Mouse (Mus musculus): ENCODE measurements around the gene Twf1. TPM values are rescaled to one million over a fixed set of nuclear protein-coding genes. Genes with fewer than 3 reads are reported as not detected.

Gene Twf1
- total and polyA plus RNA-seq, 2 experiments from 2014 or later: 50.0 to 74.9 TPM

DNA sequence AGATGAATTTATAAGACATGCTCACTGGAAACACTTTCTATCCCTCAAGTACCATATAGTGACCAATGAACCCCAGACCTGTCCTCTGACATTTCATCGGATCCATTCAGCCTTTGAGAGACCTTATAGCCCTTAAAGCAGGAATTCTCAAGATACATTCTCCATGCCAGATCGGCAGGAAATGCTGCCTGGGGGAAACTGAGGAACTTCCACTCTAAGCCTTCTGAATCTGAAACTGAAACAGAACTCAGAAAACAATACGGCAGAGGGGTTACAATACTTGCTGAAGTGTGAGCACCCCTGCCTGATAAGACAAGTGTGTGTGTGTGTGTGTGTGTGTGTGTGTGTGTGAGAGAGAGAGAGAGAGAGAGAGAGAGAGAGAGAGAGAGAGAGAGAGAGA lies 50.4 kb downstream of the Twf1 start:
- Histone ChIP-seq H3K9me3 (ENCODE audit: low read length) (no peaks in the 10 kb centered on the region), H3K4me2 (ENCODE audit: low read depth) (no peak overlapping the region)
- WGBS: 90% methylated on average over 3 of the region's 3 CpGs

DNA sequence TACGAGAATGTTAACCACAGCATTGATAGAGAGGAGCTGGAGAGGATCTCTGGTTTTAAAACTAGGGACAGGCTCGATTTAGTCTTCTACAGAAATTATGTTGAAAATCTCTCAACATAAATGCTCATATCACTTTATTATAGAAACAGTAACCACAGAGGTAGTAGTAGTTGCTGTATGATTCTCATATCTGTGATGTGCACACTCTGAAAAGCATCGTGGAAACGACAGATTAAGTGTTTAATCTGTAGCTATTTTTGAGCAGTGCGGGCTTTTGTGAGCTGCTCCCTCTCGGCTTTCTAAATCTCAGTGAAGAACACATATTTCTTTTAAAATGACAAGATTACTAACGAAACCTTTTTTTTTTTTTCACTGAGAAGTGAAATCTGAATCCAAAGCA lies 54.2 kb downstream of the Twf1 start:
- no peak for DNase-seq
- Histone ChIP-seq H3K9ac (no peak overlapping the region), H3K27ac (ENCODE audit: low read depth, low read length) (no peak overlapping the region), H3K4me1 (ENCODE audit: insufficient read depth) (no peaks in the 10 kb centered on the region), H3K4me3 (ENCODE audit: low read depth, low read length) (no peak overlapping the region), H3K4me2 (ENCODE audit: low read depth) (no peak overlapping the region), H3K9me3 (ENCODE audit: low read length) (no peaks in the 10 kb centered on the region), H3K27me3 (ENCODE audit: insufficient read depth, low read length) (no peaks in the 10 kb centered on the region), H3K36me3 (ENCODE audit: insufficient read depth) (no peaks in the 10 kb centered on the region; the same call in 1 of the 2 replicates)
- TF ChIP-seq CTCF (IDR thresholded peaks at IDR 0.05; ENCODE audit: low read depth): no peak
- ATAC-seq: no peak
- 92% methylated on average over 7 of the region's 7 CpGs for WGBS

More for the DNA sequence above, 50.4 kb downstream of the Twf1 start:
- H3K36me3 ChIP-seq (ENCODE audit: insufficient read depth): no peaks in the 10 kb centered on the region
- no peak overlapping the region for H3K4me3 ChIP-seq (ENCODE audit: low read depth, low read length)
- no peaks in the 10 kb centered on the region for H3K4me1 ChIP-seq (ENCODE audit: insufficient read depth)
- no peak for TF ChIP-seq CTCF (IDR thresholded peaks at IDR 0.05; ENCODE audit: low read depth)
- ATAC-seq: no peak
- no peak overlapping the region for H3K9ac ChIP-seq
- no peak for DNase-seq
- H3K27ac ChIP-seq (ENCODE audit: low read depth, low read length): no peak overlapping the region
- H3K27me3 ChIP-seq (ENCODE audit: insufficient read depth, low read length): no peaks in the 10 kb centered on the region

GRCm38 (mm10) chr15:94532956-94533355 lies 56.7 kb downstream of the Twf1 start:
- WGBS: 69% methylated on average over 6 of the region's 6 CpGs
- Histone ChIP-seq H3K9me3 (ENCODE audit: low read length) (no peaks in the 10 kb centered on the region), H3K9ac (no peak overlapping the region), H3K4me2 (ENCODE audit: low read depth) (no peak overlapping the region), H3K36me3 (ENCODE audit: insufficient read depth) (no peaks in the 10 kb centered on the region; the same call in 1 of the 2 replicates), H3K27me3 (ENCODE audit: insufficient read depth, low read length) (no peaks in the 10 kb centered on the region), H3K27ac (ENCODE audit: low read depth, low read length) (no peak overlapping the region), H3K4me3 (ENCODE audit: low read depth, low read length) (no peak overlapping the region), H3K4me1 (ENCODE audit: insufficient read depth) (no peaks in the 10 kb centered on the region)
- TF ChIP-seq CTCF (IDR thresholded peaks at IDR 0.05; ENCODE audit: low read depth): no peak
- ATAC-seq (no peak), DNase-seq (no peak)

DNA sequence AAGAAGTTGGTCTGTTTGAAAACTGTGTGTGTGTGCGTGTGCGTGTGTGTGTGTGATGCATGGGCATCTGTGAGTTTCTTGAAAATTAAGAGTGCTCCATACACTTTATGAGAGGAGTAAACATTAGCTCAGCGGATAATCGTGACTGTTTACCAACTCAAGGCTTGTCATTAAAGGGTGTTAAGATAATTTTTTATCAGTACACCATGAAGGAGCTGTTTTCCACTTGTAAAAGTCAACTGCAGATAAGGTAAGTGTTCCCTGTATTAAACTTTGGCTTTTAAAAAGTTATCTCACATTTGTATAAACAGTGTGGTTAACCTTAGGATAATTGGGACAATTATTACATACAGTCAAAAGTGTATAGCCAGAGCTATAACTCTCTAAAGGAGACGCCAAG lies 57.4 kb downstream of the Twf1 start:
- Histone ChIP-seq H3K9ac (no peak overlapping the region), H3K27me3 (ENCODE audit: insufficient read depth, low read length) (no peaks in the 10 kb centered on the region), H3K4me2 (ENCODE audit: low read depth) (no peak overlapping the region), H3K36me3 (ENCODE audit: insufficient read depth) (no peaks in the 10 kb centered on the region; the same call in 1 of the 2 replicates), H3K9me3 (ENCODE audit: low read length) (no peaks in the 10 kb centered on the region), H3K4me3 (ENCODE audit: low read depth, low read length) (no peak overlapping the region), H3K27ac (ENCODE audit: low read depth, low read length) (no peak overlapping the region), H3K4me1 (ENCODE audit: insufficient read depth) (no peaks in the 10 kb centered on the region)
- ATAC-seq (no peak), DNase-seq (no peak)
- WGBS: 88% methylated on average over 5 of the region's 5 CpGs
- TF ChIP-seq CTCF (IDR thresholded peaks at IDR 0.05; ENCODE audit: low read depth): no peak

DNA sequence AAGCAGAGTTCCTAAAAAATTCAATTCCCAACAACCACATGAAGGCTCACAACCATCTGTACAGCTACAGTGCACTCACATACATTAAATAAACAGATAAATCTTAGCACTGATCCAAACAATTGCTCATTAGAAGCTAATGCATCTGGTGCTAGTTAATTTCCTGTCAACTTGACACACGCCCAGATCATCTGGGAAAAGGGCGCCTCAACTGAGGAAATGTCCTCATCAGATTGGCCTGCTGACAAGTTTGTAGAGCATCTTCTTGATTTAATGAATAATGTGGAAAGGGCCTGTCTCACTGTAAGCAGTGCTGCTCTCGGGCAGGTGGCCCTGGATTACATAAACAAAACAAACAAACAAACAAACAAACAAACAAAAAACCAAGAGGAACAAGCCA lies 59.2 kb downstream of the Twf1 start:
- 75% methylated on average over 3 of the region's 3 CpGs for WGBS
- no peaks in the 10 kb centered on the region for H3K27me3 ChIP-seq (ENCODE audit: insufficient read depth, low read length)
- H3K4me3 ChIP-seq (ENCODE audit: low read depth, low read length): no peak overlapping the region
- ATAC-seq (no peak), DNase-seq (no peak)
- H3K27ac ChIP-seq (ENCODE audit: low read depth, low read length): no peak overlapping the region
- H3K4me1 ChIP-seq (ENCODE audit: insufficient read depth): no peaks in the 10 kb centered on the region
- no peak overlapping the region for H3K4me2 ChIP-seq (ENCODE audit: low read depth)
- TF ChIP-seq CTCF (IDR thresholded peaks at IDR 0.05; ENCODE audit: low read depth): no peak
- no peaks in the 10 kb centered on the region for H3K9me3 ChIP-seq (ENCODE audit: low read length)
- no peak overlapping the region for H3K9ac ChIP-seq
- H3K36me3 ChIP-seq (ENCODE audit: insufficient read depth): no peaks in the 10 kb centered on the region; the same call in 1 of the 2 replicates

Other genes with a start within 250 kb of the Twf1 start
- 5.6 and 7.2 TPM in 2 replicates for gene Adamts20, start 124.5 kb downstream of the Twf1 start, total RNA-seq (2014; rRNA removed)
- gene Adamts20, start 124.5 kb downstream of the Twf1 start, polyA plus RNA-seq (2015; fragmentation: Nextera tagmentation; extraction: Ambion mirVana): 2.2 and 2.3 TPM in 2 replicates
- 5.6 and 6.3 TPM in 2 replicates for gene Pus7l, start 46.3 kb downstream of the Twf1 start, total RNA-seq (2014; rRNA removed)
- 4.9 and 5.0 TPM in 2 replicates for gene Pus7l, start 46.3 kb downstream of the Twf1 start, polyA plus RNA-seq (2015; fragmentation: Nextera tagmentation; extraction: Ambion mirVana)
- gene Irak4, start 46.2 kb downstream of the Twf1 start, total RNA-seq (2014; rRNA removed): 0.92 and 2.3 TPM in 2 replicates
- gene Irak4, start 46.2 kb downstream of the Twf1 start, polyA plus RNA-seq (2015; fragmentation: Nextera tagmentation; extraction: Ambion mirVana): 0.93 and 1.7 TPM in 2 replicates
- 13.8 and 15.2 TPM in 2 replicates for gene Tmem117, start 39.3 kb upstream of the Twf1 start, total RNA-seq (2014; rRNA removed)
- gene Tmem117, start 39.3 kb upstream of the Twf1 start, polyA plus RNA-seq (2015; fragmentation: Nextera tagmentation; extraction: Ambion mirVana): 7.6 and 11.6 TPM in 2 replicates

Measured in forebrain, postnatal 0 days (tissue).